Mouse (Mus musculus) kidney, embryonic 15.5 days (tissue): ENCODE results near the gene Nap1l5. TPM values are rescaled to one million over a fixed set of nuclear protein-coding genes. Genes with fewer than 3 reads are reported as not detected.
A peak's percentile ranks its signal among the peaks of the same experiment; 100 is the strongest.

Experiments used
- ATAC-seq: fragments of 200-750 bp; cut with Nextera tagmentation; replicated peaks from 2 replicates; pipeline ENCODE4 v1.8.0; 2017; ENCODE audit warnings: moderate TSS enrichment; ENCODE audit not compliant: low FRiP score
- H3K27ac ChIP-seq: fragments of 300-500 bp; sonication (generic); 2 replicates; pipeline ENCODE4 v1.5.1; 2015; ENCODE audit warnings: mild to moderate bottlenecking, inconsistent platforms
- H3K27me3 ChIP-seq: fragments of 300-500 bp; sonication (generic); 2 replicates; pipeline ENCODE4 v1.6.1; 2015; ENCODE audit warnings: inconsistent platforms
- H3K36me3 ChIP-seq: fragments of 300-500 bp; sonication (generic); 2 replicates; pipeline ENCODE4 v1.6.1; 2015; ENCODE audit warnings: inconsistent platforms
- H3K4me1 ChIP-seq: fragments of 300-500 bp; sonication (generic); 2 replicates; pipeline ENCODE4 v1.6.1; 2015; ENCODE audit warnings: inconsistent platforms
- H3K4me2 ChIP-seq: fragments of 300-500 bp; sonication (generic); 2 replicates; pipeline ENCODE4 v1.6.1; 2015; ENCODE audit warnings: moderate library complexity, mild to moderate bottlenecking, inconsistent platforms
- H3K4me3 ChIP-seq: fragments of 300-500 bp; sonication (generic); replicated peaks from 2 replicates; pipeline ENCODE4 v1.5.1; 2015; ENCODE audit warnings: mild to moderate bottlenecking, inconsistent platforms
- H3K9ac ChIP-seq: fragments of 300-500 bp; sonication (generic); 2 replicates; pipeline ENCODE4 v1.6.1; 2015; ENCODE audit warnings: mild to moderate bottlenecking, inconsistent platforms
- H3K9me3 ChIP-seq: fragments of 300-500 bp; sonication (generic); replicated peaks from 2 replicates; pipeline ENCODE4 v1.6.1; 2016; ENCODE audit warnings: inconsistent platforms
- WGBS: fragments of 180-500 bp; shearing (Covaris S2); methylation state at CpG from one replicate; pipeline ENCODE4 v1.1.7; 2015; ENCODE audit warnings: mixed read lengths; 5-methylcytosine and 5-hydroxymethylcytosine counted together
- polyA plus RNA-seq: library from polyadenylated mRNA; unstranded; fragments of >200 nt; fragmentation: Nextera tagmentation; extraction: Ambion mirVana; gene quantifications from 2 replicates; pipeline ENCODE4 v1.2.1, GENCODE M21; 2015

The Nap1l5 gene
- polyA plus RNA-seq, result 1.1 and 3.8 TPM in 2 replicates

DNA sequence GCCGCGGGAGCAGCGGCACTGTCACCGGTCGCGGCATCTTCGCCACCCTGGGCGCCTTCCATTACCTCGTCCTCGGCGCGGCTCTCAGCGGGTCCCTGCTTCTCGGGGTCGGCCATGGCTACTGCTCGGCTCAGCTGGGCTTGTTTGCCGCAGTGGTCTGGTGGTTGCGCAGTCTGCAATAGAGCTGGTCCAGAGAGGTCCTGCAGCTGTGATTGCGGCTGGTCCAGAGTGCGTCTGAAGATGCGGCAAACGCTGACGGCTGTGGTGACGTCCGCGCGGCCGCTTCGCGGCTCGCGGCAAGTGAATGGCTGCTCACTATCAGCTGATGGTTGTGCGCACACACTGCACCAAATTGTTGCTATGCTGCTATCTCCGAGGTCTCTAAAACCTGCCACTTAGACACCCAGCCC is at the start of gene Nap1l5:
Gene Nap1l5 (minus strand): TSS at position 225 of the 410 bp plus-strand sequence.
- 50% methylated on average over 34 of the region's 34 CpGs for WGBS
- H3K36me3 ChIP-seq, result peaks cover 13% of the 10 kb centered on the region
- H3K4me1 ChIP-seq, result no peaks in the 10 kb centered on the region
- H3K9me3 ChIP-seq, result 0 out of 2 replicates have a peak, but pooled peaks cover 9% of the 10 kb centered on the region
- H3K4me3 ChIP-seq, result peak within 1 kb of the TSS; percentile 44
- no peak within 1 kb of the TSS for H3K27ac ChIP-seq
- H3K4me2 ChIP-seq, result peak within 1 kb of the TSS; percentile 76
- peaks cover 4% of the 10 kb centered on the region; the same call in 1 of the 2 replicates for H3K27me3 ChIP-seq
- peak; percentile 70 for ATAC-seq
- H3K9ac ChIP-seq, result 0 out of 2 replicates have a peak within 1 kb of the TSS, but pooled peaks have one; percentile 21

DNA sequence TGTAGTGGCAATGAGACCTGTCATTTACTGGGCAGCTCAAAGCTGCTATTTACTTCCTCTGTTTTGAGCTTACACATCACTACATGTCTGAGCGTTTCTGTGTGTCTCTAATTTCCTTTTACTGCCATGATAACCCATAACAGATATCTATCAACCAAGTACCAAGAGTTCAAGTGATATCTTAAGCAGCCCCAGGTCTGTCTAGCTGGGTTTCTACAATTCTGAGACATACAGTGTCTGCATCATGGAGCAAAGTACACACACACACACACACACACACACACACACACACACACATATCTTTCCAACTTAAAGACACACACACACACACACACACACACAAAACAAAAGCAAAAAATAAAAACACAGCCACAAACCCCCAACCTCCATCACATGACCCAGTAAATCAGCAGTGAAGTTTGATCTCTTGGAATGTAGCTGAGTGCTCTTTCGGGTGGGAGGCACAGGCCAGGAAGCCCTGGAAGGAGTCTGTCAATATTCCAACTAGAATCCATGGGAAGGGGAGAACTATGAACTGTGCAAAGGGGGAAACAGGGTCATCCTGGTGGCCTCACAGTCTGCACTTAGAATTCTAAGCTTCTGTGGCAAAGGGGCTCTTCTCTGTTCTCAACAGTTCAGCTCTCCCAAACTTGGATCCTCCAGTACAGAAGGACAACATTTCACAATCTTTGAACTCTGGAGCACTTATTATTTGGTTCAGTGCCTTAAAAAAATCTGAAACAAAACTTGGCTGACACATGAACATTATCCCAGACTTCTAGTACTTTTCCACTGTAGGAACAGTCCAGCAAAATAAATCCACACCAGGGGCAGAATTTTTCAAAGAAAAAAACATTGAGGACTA is 44.5 kb upstream of the Nap1l5 start:
- 38% methylated on average over 2 of the region's 2 CpGs for whole genome bisulfite sequencing
- Histone ChIP-seq H3K9me3 (no peaks in the 10 kb centered on the region), H3K4me2 (no peak overlapping the region), H3K27ac (peak overlapping the region; percentile 70), H3K27me3 (no peaks in the 10 kb centered on the region), H3K36me3 (no peaks in the 10 kb centered on the region), H3K9ac (no peak overlapping the region), H3K4me3 (no peak overlapping the region), H3K4me1 (peaks cover 9% of the 10 kb centered on the region; the same call in 1 of the 2 replicates)
- ATAC-seq, result peak; percentile 71

DNA sequence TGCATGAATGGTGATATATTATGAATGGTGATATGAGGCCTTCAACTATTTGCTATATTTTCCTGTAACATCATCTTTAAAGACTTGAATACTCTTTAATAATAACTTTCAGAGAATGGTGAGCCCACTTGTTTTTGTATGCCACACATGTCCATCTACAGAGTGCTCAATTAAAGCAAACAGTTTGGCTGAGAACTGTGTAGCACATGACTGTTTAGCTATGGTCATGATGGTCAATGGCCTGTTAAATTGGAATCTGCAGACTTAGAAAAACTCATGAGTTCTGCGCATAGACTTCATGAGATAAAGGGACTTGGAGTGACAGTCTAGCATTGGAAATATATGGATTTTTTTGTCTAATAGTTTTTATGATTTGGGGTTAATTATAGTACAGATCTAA is 43.5 kb upstream of the Nap1l5 start:
- no peak overlapping the region for H3K27ac ChIP-seq
- no peak overlapping the region for H3K4me3 ChIP-seq
- no peak for ATAC-seq
- 73% methylated on average over 1 of the region's 1 CpGs for WGBS
- no peaks in the 10 kb centered on the region for H3K36me3 ChIP-seq
- H3K9ac ChIP-seq, result no peak overlapping the region
- peaks cover 9% of the 10 kb centered on the region; the same call in 1 of the 2 replicates for H3K4me1 ChIP-seq
- H3K27me3 ChIP-seq, result no peaks in the 10 kb centered on the region
- no peaks in the 10 kb centered on the region for H3K9me3 ChIP-seq
- no peak overlapping the region for H3K4me2 ChIP-seq

DNA sequence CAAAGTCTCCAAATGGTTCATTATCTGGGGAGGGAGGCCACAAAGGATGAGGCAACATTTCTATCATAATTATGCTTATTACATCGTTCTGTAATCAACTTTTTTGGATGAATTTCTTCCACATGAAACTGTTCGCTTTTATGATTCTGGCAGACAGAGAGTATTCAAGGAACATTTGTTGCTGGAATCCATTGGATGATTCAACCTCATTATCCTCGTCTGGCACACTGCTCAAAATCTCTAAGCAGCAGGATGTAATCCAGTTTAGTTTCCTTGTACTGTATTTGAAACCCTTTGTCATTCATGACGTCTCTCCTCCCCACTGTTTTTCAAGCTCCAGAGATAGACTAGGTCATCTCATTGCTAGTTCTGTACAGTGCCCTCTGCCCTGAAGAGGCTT is 40.0 kb upstream of the Nap1l5 start:
- WGBS, result 79% methylated on average over 4 of the region's 4 CpGs
- no peak overlapping the region for H3K9ac ChIP-seq
- H3K36me3 ChIP-seq, result no peaks in the 10 kb centered on the region
- H3K4me3 ChIP-seq, result no peak overlapping the region
- peaks cover 9% of the 10 kb centered on the region; the same call in 1 of the 2 replicates for H3K4me1 ChIP-seq
- no peak overlapping the region for H3K27ac ChIP-seq
- no peak overlapping the region for H3K4me2 ChIP-seq
- no peak for ATAC-seq
- H3K27me3 ChIP-seq, result no peaks in the 10 kb centered on the region
- H3K9me3 ChIP-seq, result no peaks in the 10 kb centered on the region

DNA sequence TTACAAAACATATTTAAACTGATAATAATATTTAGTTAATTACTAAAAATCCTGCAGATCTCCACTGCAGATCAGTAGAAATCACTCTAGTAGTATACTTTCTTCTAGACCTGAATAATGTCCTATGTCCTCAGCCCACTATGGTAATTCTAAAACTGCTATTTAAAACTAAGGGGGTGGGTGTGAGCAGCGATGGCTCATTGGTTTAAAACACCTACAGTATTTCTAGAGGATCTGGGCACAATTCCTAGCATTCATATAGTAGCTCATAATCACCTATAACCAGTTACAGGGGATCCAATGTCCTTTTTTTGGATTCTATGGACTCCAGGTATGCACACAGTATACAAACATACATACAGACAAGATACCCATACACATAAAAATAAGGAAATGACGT is 39.4 kb upstream of the Nap1l5 start:
- 59% methylated on average over 2 of the region's 2 CpGs for WGBS

DNA sequence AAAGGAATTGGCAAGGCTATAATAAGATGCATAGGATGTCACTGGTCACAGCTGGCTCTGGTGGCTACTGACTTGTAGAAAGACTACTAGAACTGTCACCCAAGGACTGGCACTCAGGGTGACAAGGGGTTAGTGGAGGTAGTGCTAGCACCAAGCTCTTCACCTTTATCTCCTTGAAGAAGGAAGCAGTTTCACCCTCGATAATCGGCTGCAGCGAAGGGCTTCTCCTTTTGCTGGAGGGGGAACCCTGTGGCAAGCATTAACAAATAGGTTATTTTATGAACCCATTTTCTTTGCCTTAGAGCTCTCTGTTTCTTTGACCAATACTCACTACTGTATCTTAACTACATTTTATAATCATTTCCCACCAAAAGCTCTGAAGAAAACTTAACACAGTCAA is 37.1 kb upstream of the Nap1l5 start:
- Histone ChIP-seq H3K4me1 (no peaks in the 10 kb centered on the region), H3K9me3 (no peaks in the 10 kb centered on the region), H3K27ac (no peak overlapping the region), H3K9ac (no peak overlapping the region), H3K27me3 (no peaks in the 10 kb centered on the region), H3K4me2 (no peak overlapping the region), H3K4me3 (no peak overlapping the region), H3K36me3 (no peaks in the 10 kb centered on the region)
- 90% methylated on average over 3 of the region's 3 CpGs for WGBS
- no peak for ATAC-seq

More for the DNA sequence above, 39.4 kb upstream of the Nap1l5 start:
- Histone ChIP-seq H3K27me3 (no peaks in the 10 kb centered on the region), H3K36me3 (no peaks in the 10 kb centered on the region), H3K4me2 (no peak overlapping the region), H3K9ac (no peak overlapping the region), H3K4me3 (no peak overlapping the region), H3K27ac (no peak overlapping the region), H3K9me3 (no peaks in the 10 kb centered on the region), H3K4me1 (peaks cover 5% of the 10 kb centered on the region; the same call in 1 of the 2 replicates)
- no peak for ATAC-seq

DNA sequence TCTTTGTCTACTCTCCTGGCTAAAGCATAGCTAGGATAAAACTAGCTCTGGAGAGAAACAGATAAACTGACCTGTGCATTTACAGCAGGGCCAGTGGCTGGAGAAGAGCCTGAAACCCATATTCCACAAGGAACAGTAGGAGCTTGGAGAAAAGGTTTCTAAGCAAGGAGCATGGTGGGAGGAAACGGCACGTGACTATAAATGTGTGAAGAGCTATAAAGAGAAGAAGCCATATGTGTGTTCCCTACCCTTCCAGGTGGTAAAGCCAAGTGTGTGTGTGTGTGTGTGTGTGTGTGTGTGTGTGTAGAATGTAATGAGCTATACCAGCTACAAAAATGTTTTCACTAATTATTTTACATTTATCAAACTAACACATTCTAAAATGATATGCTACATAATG is 35.4 kb upstream of the Nap1l5 start:
- Histone ChIP-seq H3K36me3 (no peaks in the 10 kb centered on the region), H3K9me3 (no peaks in the 10 kb centered on the region), H3K4me2 (no peak overlapping the region), H3K4me3 (no peak overlapping the region), H3K27ac (no peak overlapping the region), H3K9ac (no peak overlapping the region), H3K27me3 (no peaks in the 10 kb centered on the region), H3K4me1 (no peaks in the 10 kb centered on the region)
- 86% methylated on average over 2 of the region's 2 CpGs for WGBS
- ATAC-seq, result no peak

DNA sequence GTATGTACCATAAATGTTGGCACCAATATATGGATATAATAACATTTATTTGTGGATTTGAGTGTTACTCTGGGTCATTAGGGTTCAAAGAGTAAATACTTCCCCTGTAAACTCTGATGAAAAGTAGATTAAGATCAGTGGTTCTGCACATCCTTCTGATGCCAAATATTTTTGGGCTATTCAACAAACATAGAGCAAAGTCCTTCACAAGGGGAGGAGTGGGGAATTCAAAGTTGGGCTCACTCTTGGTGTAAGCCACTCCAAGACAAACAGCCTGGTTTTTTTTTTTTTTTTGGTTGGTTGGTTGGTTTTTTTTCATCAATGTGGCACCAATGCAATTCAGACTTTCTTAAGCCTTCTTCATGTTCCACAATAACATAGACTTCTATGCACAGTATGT is 30.9 kb upstream of the Nap1l5 start:
- no peaks in the 10 kb centered on the region for H3K9me3 ChIP-seq
- H3K27ac ChIP-seq, result no peak overlapping the region
- no peaks in the 10 kb centered on the region for H3K27me3 ChIP-seq
- H3K36me3 ChIP-seq, result no peaks in the 10 kb centered on the region
- H3K4me2 ChIP-seq, result no peak overlapping the region
- no peaks in the 10 kb centered on the region for H3K4me1 ChIP-seq
- ATAC-seq, result no peak
- no peak overlapping the region for H3K9ac ChIP-seq
- H3K4me3 ChIP-seq, result no peak overlapping the region

DNA sequence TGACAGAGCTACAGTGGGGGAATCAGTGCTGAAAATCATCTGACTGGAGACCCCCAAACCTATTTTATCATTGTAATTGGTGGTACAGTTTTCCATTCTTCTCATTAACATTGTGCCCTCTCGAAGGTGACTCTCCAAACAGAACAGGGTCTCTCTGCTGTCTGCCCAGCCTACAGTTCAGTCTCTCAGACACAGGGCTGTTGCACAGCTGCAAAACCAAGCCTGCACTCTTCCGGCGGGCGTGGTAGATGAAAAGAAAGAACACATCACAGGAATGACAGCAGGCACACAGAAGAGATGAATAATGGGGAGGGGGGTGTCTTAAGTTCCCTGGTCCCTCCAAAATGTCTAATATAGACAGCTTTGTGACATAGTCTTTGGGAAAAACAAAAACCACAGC is 27.3 kb upstream of the Nap1l5 start:
- WGBS, result 69% methylated on average over 4 of the region's 4 CpGs
- Histone ChIP-seq H3K27me3 (no peaks in the 10 kb centered on the region), H3K36me3 (no peaks in the 10 kb centered on the region), H3K27ac (no peak overlapping the region), H3K9me3 (no peaks in the 10 kb centered on the region), H3K9ac (no peak overlapping the region), H3K4me1 (no peaks in the 10 kb centered on the region), H3K4me3 (no peak overlapping the region), H3K4me2 (no peak overlapping the region)
- no peak for ATAC-seq

DNA sequence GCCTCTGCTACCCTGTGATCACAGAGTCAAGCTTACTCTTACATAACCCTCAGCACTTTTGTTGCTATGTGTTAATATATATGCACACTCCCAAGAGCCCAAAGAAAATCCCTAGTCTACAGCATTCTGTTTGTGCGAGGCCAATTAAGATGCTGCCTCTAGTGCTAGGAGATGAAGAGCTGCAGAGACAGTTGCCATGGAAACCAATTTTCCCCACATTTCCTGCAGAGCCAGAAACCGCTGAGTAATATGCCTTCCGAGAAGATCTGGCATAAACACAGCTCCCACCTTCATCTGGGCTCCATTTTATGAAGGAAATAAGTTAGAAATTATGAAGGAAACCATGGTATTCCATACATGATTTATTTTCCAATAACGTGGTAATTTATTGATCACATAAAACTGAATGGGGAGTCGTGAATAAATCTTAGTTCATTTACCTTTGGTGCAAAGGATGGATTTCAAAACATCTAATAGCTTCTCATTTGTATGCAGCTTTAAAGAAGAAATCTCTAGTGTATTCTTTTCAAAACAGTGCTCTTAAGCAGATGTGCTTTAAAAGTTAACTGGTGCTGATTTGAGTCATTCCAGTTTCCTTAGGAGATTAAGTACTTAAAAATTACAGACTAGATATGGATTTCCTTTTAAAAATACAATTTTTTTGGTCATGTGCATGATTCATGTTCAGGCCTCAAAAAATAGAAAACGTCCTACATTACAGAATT is 26.5 kb upstream of the Nap1l5 start:
- 0 out of 2 replicates have a peak, but pooled peaks have one; percentile 33 for ATAC-seq
- Histone ChIP-seq H3K9ac (no peak overlapping the region), H3K4me2 (no peak overlapping the region), H3K36me3 (no peaks in the 10 kb centered on the region), H3K9me3 (no peaks in the 10 kb centered on the region), H3K4me3 (no peak overlapping the region), H3K27me3 (no peaks in the 10 kb centered on the region), H3K27ac (no peak overlapping the region), H3K4me1 (no peaks in the 10 kb centered on the region)
- 45% methylated on average over 6 of the region's 6 CpGs for WGBS

DNA sequence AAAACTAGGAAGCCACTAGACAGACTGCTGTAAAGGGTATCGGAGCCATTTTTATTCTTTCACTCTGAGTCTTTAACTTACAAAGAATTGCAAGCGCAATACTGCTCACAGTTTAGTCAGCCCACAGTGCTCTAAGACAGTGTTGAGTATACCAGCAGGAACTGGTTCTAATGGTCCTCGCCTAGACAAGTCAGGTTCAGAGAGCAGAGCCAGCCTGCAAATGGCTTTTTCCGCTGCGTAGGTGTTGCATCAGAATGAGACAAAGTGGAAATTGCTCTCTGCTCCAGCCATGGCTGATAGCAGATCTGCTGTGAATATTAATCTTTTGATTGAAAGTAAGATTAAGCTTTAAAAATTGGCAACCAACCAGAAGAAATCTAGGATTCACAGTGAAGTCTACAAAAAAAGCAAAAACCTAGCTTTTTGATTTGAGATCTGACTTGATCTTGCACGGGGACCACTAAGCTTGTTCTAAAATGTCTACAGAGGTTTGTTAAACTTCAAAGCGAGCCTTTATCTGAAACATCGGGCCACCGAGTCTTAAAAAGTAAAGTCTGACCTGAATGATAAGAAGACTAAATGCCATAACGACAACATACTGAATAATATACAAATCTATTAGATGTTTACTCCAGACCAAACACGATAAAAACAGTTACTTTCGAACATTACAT is 25.8 kb upstream of the Nap1l5 start:
- H3K9ac ChIP-seq, result no peak overlapping the region
- WGBS, result 82% methylated on average over 12 of the region's 12 CpGs
- H3K27me3 ChIP-seq, result no peaks in the 10 kb centered on the region
- H3K27ac ChIP-seq, result no peak overlapping the region
- ATAC-seq, result no peak
- H3K36me3 ChIP-seq, result no peaks in the 10 kb centered on the region
- no peaks in the 10 kb centered on the region for H3K9me3 ChIP-seq
- no peak overlapping the region for H3K4me2 ChIP-seq
- H3K4me3 ChIP-seq, result no peak overlapping the region
- no peaks in the 10 kb centered on the region for H3K4me1 ChIP-seq

DNA sequence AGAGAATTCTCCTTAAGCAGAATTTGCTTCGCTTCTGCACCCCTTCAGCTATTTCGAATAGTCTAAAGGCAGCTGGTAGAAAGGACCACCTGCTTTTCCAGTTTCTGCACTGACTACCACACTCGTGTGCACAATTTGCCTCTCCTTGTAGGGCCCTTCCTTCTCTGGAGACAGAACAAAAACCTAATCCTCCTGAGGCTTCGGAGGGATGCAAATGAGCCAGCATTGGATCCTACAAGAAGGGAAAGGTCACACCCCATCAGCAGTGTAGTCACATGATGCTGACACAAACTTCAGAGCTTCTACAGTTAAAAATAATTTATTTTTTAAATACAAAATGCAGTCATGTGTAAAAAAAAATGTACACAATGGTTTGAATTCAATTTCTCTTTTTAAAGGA is 24.3 kb upstream of the Nap1l5 start:
- Histone ChIP-seq H3K4me2 (no peak overlapping the region), H3K27ac (no peak overlapping the region), H3K4me1 (no peaks in the 10 kb centered on the region), H3K4me3 (no peak overlapping the region), H3K27me3 (no peaks in the 10 kb centered on the region), H3K9me3 (no peaks in the 10 kb centered on the region), H3K36me3 (no peaks in the 10 kb centered on the region), H3K9ac (no peak overlapping the region)
- WGBS, result 85% methylated on average over 4 of the region's 4 CpGs
- no peak for ATAC-seq
